Mouse (Mus musculus) gastrocnemius, postnatal 4 days (tissue): ENCODE results near the gene 1700001L19Rik. TPM values are rescaled to one million over a fixed set of nuclear protein-coding genes. Genes with fewer than 3 reads are reported as not detected.

Experiments used
- DNase-seq, 2 experiments: peaks; one replicate each; pipeline ENCODE4 v3.0.0; 2021 to 2022; ENCODE audit warnings: low spot score in 2 of 2, mixed read lengths in 2 of 2
- total RNA-seq, 2 experiments: library from RNA; stranded (reverse); gene quantifications; 2 replicates each; pipeline ENCODE4 v1.2.3; 2021

1700001L19Rik gene
- total RNA-seq, 2 experiments from 2014 or later, result not detected

DNA sequence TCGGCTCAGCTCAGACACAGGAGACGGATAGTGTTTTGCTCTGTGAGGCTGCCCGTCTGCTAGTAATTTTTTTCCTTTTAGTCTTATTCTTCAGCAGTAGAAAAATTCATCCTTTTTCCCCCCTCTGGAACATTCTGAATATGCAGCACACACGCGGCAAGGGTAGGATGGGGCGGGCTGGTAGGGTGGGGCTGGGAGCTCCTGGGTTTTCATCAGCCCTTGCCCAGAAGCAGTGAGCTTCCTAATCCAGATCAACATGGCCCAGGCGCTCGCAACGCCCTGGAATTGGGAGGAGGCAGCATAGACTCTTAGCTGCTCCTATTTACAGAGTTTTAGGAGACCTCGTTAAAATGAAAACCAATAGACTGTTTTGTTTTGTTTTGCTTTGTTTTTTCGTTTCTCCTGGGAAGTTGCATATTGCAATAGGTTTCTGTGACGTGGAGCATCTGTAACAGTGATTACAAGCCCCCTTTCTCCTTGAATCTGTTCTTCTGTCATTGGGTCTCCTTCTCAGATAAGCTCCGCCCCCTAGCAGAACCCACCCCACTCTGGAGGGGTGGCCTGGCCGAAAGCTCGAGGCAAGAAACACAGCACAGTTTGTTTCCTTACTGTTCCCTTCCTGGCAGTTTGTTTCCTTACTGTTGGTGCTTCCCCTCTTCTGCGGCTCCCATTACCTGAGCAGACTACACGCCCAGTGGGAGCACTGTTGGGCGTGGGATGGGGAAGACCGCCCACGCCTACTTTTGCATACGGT is 10.6 kb downstream of the 1700001L19Rik start:
- no peak for DNase-seq

DNA sequence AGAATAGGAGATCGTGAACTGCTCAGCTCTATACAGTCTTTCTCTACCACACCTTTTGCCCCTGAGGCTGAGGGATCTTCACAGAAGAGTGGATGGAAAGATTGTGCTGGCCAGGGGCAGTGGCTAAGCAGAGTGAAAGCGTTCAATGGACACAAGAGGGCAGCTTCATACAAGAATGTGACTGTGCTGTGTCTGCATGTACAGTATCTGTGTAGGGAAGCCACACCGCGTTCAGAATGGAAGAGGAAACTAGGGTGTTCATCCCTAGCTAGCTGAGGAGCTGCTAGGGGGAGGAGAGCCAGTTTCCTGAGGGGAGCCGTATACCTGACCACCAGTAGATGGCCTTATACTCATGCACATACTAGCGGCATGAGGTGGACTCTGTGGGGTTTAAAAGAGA is 25.6 kb downstream of the 1700001L19Rik start:
- no peak for DNase-seq

DNA sequence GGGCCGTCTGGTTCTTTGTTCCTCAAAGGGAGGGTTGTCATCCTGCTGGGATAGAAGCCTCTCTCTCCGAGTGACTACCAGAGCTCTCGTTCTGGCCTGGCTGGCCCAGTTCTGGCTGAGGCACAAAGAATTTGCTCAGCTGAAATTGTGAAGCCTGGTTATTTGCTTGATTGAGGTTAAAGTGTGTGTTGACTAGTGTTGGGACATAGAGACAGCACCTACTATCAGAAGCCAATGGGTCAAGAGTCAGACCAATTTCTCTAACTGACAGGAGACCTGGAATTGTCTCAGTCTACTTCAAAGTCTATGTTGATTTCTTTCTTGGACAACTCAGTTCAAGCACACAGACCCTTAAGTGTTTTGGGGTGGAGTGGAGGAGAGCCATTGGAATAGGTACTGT is 29.8 kb downstream of the 1700001L19Rik start:
- no peak for DNase-seq

DNA sequence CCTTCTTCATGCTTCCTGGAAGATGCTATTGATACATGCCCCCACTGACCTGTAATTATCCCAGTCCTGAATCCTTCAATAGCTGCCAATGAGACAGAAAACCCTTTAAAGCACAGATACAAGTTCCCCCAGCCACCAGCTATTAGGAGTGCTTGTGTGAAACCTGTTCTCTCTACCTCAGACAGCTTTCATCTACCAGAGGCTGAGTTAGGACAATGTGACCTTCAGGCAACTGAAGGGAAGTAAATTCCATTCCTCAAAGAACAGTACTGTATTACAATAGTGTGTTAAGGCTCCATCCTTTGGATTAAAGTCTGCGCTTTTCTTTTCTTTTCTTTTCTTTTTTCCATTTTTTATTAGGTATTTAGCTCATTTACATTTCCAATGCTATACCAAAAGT is 45.6 kb downstream of the 1700001L19Rik start:
- no peak for DNase-seq

Other genes starting within 250 kb of the 1700001L19Rik start
- gene Mtrr, start 15.3 kb upstream of the 1700001L19Rik start, total RNA-seq, result 10 to 100 TPM; 18.4 to 21.2 TPM
- gene Fastkd3, start 15.2 kb upstream of the 1700001L19Rik start, total RNA-seq, result 10 to 100 TPM in 1 of 2 experiments, 1 to 10 TPM in 1; 9.4 to 11.2 TPM